Comparison of ENCODE assay signal across 13 mouse cellular contexts in genomic region chr11:102921491-102921890, GRCm38 (mm10). TPM values are rescaled to one million over a fixed set of nuclear protein-coding genes. Genes with fewer than 3 reads are reported as not detected.
DNase-seq lines count a peak whose midpoint lies in the region; ATAC-seq lines count a peak whose summit lies in the region.
"Had no signal": no experiment of that assay in that cellular context is flagged by ENCODE, and none has a peak within 500 bp of the region (broad histone marks: within the 10 kb centered on the region; RNA-seq: fewer than 3 reads in every experiment).

No protein-coding gene starts in this region.

- no peak overlapping the region for H3K4me2 ChIP-seq in heart, embryonic 14.5 days (ENCODE audit: low read length)
- H3K4me2 ChIP-seq in neural tube, embryonic 15.5 days = no peak overlapping the region
- peak overlapping the region; percentile 13; the same call in 1 of the 2 replicates for H3K4me2 ChIP-seq in limb, embryonic 12.5 days
- H3K4me2 ChIP-seq: embryonic facial prominence, embryonic 15.5 days; limb, embryonic 15.5 days had no signal

- no peak overlapping the region for H3K4me3 ChIP-seq in heart, embryonic 14.5 days (ENCODE audit: control insufficient read depth in 1 of 2, insufficient read depth in 1 of 2, low read depth in 1 of 2, low read length in 2 of 2)
- H3K4me3 ChIP-seq in neural tube, embryonic 15.5 days (replicated peaks) = no peak overlapping the region
- H3K4me3 ChIP-seq in limb, embryonic 12.5 days (replicated peaks) = no peak overlapping the region
- H3K4me3 ChIP-seq: embryonic facial prominence, embryonic 15.5 days; limb, embryonic 15.5 days had no signal

- WGBS in heart, embryonic 14.5 days = 83% methylated on average over 6 of the region's 6 CpGs
- 74% methylated on average over 6 of the region's 6 CpGs for WGBS in neural tube, embryonic 15.5 days
- WGBS in limb, embryonic 12.5 days = 60% methylated on average over 6 of the region's 6 CpGs

- no peak for DNase-seq in heart, adult 8-10 months (ENCODE audit: low spot score)
- no peak for DNase-seq in neural tube, embryonic 10.5 days (ENCODE audit: extremely low spot score, low spot score)
- DNase-seq in gastrocnemius, postnatal 4 days (ENCODE audit: low spot score in 2 of 2) = no peak
- DNase-seq in thymus, postnatal 14 days = no peak
- DNase-seq: cerebellum, postnatal 14 days; kidney, postnatal 14 days; spleen, adult 18-20 months had no signal

- H3K27ac ChIP-seq in heart, embryonic 14.5 days (replicated peaks in 1 of 2; ENCODE audit: control insufficient read depth in 1 of 2, insufficient read depth in 1 of 2, low read depth in 2 of 2, low read length in 2 of 2) = no peak overlapping the region
- no peak overlapping the region for H3K27ac ChIP-seq in neural tube, embryonic 15.5 days (replicated peaks)
- H3K27ac ChIP-seq in limb, embryonic 12.5 days = 0 out of 2 replicates have a peak overlapping the region, but pooled peaks have one; percentile 12
- H3K27ac ChIP-seq: embryonic facial prominence, embryonic 15.5 days; limb, embryonic 15.5 days had no signal

- H3K4me1 ChIP-seq in heart, embryonic 14.5 days (ENCODE audit: control insufficient read depth in 2 of 2, insufficient read depth in 2 of 2, low read length in 2 of 2) = peaks cover 0 to 16% of the 10 kb centered on the region in 2 experiments; a peak in 1 of 4 replicates
- peaks cover 11% of the 10 kb centered on the region for H3K4me1 ChIP-seq in neural tube, embryonic 15.5 days
- peaks cover 27% of the 10 kb centered on the region for H3K4me1 ChIP-seq in limb, embryonic 12.5 days (replicated peaks)

- no peaks in the 10 kb centered on the region for H3K9me3 ChIP-seq in heart, embryonic 14.5 days (ENCODE audit: control insufficient read depth, low read length)
- H3K9me3 ChIP-seq in neural tube, embryonic 15.5 days (replicated peaks) = no peaks in the 10 kb centered on the region
- no peaks in the 10 kb centered on the region for H3K9me3 ChIP-seq in limb, embryonic 12.5 days
- H3K9me3 ChIP-seq: embryonic facial prominence, embryonic 15.5 days; limb, embryonic 15.5 days had no signal

- 0 out of 2 replicates have a peak overlapping the region, but pooled peaks have one; percentile 21 for H3K9ac ChIP-seq in heart, embryonic 14.5 days (ENCODE audit: low read length)
- 0 out of 2 replicates have a peak overlapping the region, but pooled peaks have one; percentile 17 for H3K9ac ChIP-seq in neural tube, embryonic 15.5 days (replicated peaks)
- 0 out of 2 replicates have a peak overlapping the region, but pooled peaks have one; percentile 28 for H3K9ac ChIP-seq in limb, embryonic 12.5 days (replicated peaks)
- H3K9ac ChIP-seq: embryonic facial prominence, embryonic 15.5 days; limb, embryonic 15.5 days had no signal

- no peaks in the 10 kb centered on the region for H3K27me3 ChIP-seq in heart, embryonic 14.5 days (ENCODE audit: control insufficient read depth, insufficient read depth, low read length)
- no peaks in the 10 kb centered on the region for H3K27me3 ChIP-seq in neural tube, embryonic 15.5 days (replicated peaks)
- no peaks in the 10 kb centered on the region for H3K27me3 ChIP-seq in limb, embryonic 12.5 days
- H3K27me3 ChIP-seq: embryonic facial prominence, embryonic 15.5 days; limb, embryonic 15.5 days had no signal

- no peak for ATAC-seq in heart, embryonic 14.5 days (ENCODE audit: insufficient number of reproducible peaks, insufficient read depth, low FRiP score, low read depth)
- ATAC-seq in neural tube, embryonic 15.5 days (ENCODE audit: low FRiP score) = no peak
- no peak for ATAC-seq in limb, embryonic 12.5 days (ENCODE audit: insufficient number of reproducible peaks, insufficient read depth, low FRiP score, low TSS enrichment, low read depth)

- H3K36me3 ChIP-seq in heart, embryonic 14.5 days (ENCODE audit: control insufficient read depth, insufficient read depth, low read length) = peaks cover 14% of the 10 kb centered on the region
- no peaks in the 10 kb centered on the region for H3K36me3 ChIP-seq in neural tube, embryonic 15.5 days
- peaks cover 27% of the 10 kb centered on the region for H3K36me3 ChIP-seq in limb, embryonic 12.5 days
- H3K36me3 ChIP-seq: embryonic facial prominence, embryonic 15.5 days; limb, embryonic 15.5 days had no signal

RNA-seq across cellular contexts. Expression of gene Kif18b, which starts 3.4 kb away (rescaled TPM):
- polyA plus RNA-seq in heart, embryonic 14.5 days (2014; fragmentation: Nextera tagmentation; extraction: Ambion mirVana) = 4.2 and 4.7 TPM in 2 replicates
- total RNA-seq in heart, adult 8-10 months (2022) = under 1 TPM in 3 of 4 experiments, not detected in 1; 0.08 to 0.37 (median 0.13) TPM
- 1.9 and 3.9 TPM in 2 replicates for polyA plus RNA-seq in neural tube, embryonic 15.5 days (2015; fragmentation: Nextera tagmentation; extraction: Ambion mirVana)
- polyA plus RNA-seq in limb, embryonic 12.5 days (2016; fragmentation: Nextera tagmentation; extraction: Ambion mirVana) = 10.3 and 13.1 TPM in 2 replicates
- 10 to 100 TPM in 1 of 2 experiments, 1 to 10 TPM in 1; 9.5 to 10.5 TPM for total RNA-seq in gastrocnemius, postnatal 4 days (2021)

RNA-seq across cellular contexts. Expression of gene Gfap, which starts 20.8 kb away (rescaled TPM):
- 0.15 TPM in 1 of 2 replicates, not detected in the other for polyA plus RNA-seq in heart, embryonic 14.5 days (2014; fragmentation: Nextera tagmentation; extraction: Ambion mirVana)
- total RNA-seq in heart, adult 8-10 months (2022) = under 1 TPM; 0.09 to 0.38 (median 0.27) TPM
- 2.4 and 4.2 TPM in 2 replicates for polyA plus RNA-seq in neural tube, embryonic 15.5 days (2015; fragmentation: Nextera tagmentation; extraction: Ambion mirVana)
- polyA plus RNA-seq in limb, embryonic 12.5 days (2016; fragmentation: Nextera tagmentation; extraction: Ambion mirVana) = 0.25 and 0.41 TPM in 2 replicates
- total RNA-seq in gastrocnemius, postnatal 4 days (2021) = under 1 TPM in 1 of 2 experiments, not detected in 1; 0.26 TPM

RNA-seq across cellular contexts. Expression of gene C1ql1, which starts 25.0 kb away (rescaled TPM):
- polyA plus RNA-seq in heart, embryonic 14.5 days (2014; fragmentation: Nextera tagmentation; extraction: Ambion mirVana) = 0.71 and 1.5 TPM in 2 replicates
- not detected for total RNA-seq in heart, adult 8-10 months (2022)
- 4.4 TPM in 2 replicates for polyA plus RNA-seq in neural tube, embryonic 15.5 days (2015; fragmentation: Nextera tagmentation; extraction: Ambion mirVana)
- polyA plus RNA-seq in limb, embryonic 12.5 days (2016; fragmentation: Nextera tagmentation; extraction: Ambion mirVana) = 1.3 and 1.6 TPM in 2 replicates
- total RNA-seq in gastrocnemius, postnatal 4 days (2021) = 1 to 10 TPM; 1.3 to 1.5 TPM

RNA-seq across cellular contexts. Expression of gene Fam187a, which starts 36.5 kb away (rescaled TPM):
- polyA plus RNA-seq in heart, embryonic 14.5 days (2014; fragmentation: Nextera tagmentation; extraction: Ambion mirVana) = not detected in 2 replicates
- not detected for total RNA-seq in heart, adult 8-10 months (2022)
- polyA plus RNA-seq in neural tube, embryonic 15.5 days (2015; fragmentation: Nextera tagmentation; extraction: Ambion mirVana) = not detected in 2 replicates
- polyA plus RNA-seq in limb, embryonic 12.5 days (2016; fragmentation: Nextera tagmentation; extraction: Ambion mirVana) = not detected in 2 replicates
- not detected for total RNA-seq in gastrocnemius, postnatal 4 days (2021)
- total RNA-seq: adrenal gland, adult 18-20 months had no signal
- polyA plus RNA-seq: embryonic facial prominence, embryonic 15.5 days; limb, embryonic 15.5 days had no signal

RNA-seq across cellular contexts. Expression of gene Ccdc103, which starts 40.5 kb away (rescaled TPM):
- 0.70 and 0.71 TPM in 2 replicates for polyA plus RNA-seq in heart, embryonic 14.5 days (2014; fragmentation: Nextera tagmentation; extraction: Ambion mirVana)
- under 1 TPM in 3 of 4 experiments, not detected in 1; 0.30 to 0.35 (median 0.34) TPM for total RNA-seq in heart, adult 8-10 months (2022)
- 1.5 and 1.7 TPM in 2 replicates for polyA plus RNA-seq in neural tube, embryonic 15.5 days (2015; fragmentation: Nextera tagmentation; extraction: Ambion mirVana)
- 0.99 and 1.1 TPM in 2 replicates for polyA plus RNA-seq in limb, embryonic 12.5 days (2016; fragmentation: Nextera tagmentation; extraction: Ambion mirVana)
- not detected for total RNA-seq in gastrocnemius, postnatal 4 days (2021)
